Mouse (Mus musculus) lung, postnatal 10 days (tissue): ENCODE measurements at regions not wholly inside any gene's neighbourhood (a gene's known extent, or its start where the extent isn't known, plus 50 kb on each side); places are given as distances from the start of the nearest gene placed in this dataset.
"Not testable (repeated sequence)": the region's sequence is repeated elsewhere in the genome, so short reads cannot be mapped to it uniquely, and the experiment has no call there.

Experiments used
- DNase-seq: peaks from one replicate; pipeline ENCODE4 v3.0.0; 2021

DNA sequence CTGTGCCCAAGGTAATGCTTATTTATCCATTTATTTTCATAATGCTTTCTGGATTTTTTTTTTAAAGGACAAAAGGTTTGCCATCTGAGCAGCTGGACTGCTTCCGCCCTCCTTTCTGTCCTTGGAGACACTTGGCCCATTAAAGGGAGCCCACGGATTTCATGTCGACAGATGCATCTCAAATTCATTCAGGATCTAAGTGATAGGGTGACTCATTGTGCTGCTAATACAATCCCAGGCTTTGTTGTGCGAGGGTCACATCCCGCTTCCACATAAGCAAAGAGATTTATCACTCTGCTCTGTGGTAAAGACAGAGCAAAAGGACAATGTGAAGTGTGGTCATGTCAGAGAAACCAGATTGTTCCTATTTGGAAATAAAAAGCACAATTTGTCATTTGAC lies 220.8 kb downstream of the Csl start:
- no peak for DNase-seq

DNA sequence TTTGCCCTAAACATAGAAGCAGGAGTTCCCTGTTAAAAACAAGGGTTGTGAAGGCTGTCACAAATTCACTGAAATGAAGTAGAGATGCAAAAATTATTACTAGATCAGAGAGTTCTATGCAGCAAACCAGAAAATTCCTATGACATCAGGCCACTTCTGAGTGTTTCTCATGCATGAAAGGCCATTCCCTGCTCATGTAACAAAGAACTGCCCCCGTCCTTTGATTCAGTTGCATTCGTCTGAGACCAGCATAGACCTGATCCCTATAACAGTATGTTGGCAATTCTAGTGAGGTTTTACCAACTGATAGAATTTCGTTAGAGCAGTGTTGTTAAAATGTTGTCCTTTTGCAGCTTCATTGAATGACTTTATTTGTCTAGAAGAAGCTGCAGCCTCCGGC lies 207.1 kb downstream of the Csl start:
- no peak for DNase-seq

DNA sequence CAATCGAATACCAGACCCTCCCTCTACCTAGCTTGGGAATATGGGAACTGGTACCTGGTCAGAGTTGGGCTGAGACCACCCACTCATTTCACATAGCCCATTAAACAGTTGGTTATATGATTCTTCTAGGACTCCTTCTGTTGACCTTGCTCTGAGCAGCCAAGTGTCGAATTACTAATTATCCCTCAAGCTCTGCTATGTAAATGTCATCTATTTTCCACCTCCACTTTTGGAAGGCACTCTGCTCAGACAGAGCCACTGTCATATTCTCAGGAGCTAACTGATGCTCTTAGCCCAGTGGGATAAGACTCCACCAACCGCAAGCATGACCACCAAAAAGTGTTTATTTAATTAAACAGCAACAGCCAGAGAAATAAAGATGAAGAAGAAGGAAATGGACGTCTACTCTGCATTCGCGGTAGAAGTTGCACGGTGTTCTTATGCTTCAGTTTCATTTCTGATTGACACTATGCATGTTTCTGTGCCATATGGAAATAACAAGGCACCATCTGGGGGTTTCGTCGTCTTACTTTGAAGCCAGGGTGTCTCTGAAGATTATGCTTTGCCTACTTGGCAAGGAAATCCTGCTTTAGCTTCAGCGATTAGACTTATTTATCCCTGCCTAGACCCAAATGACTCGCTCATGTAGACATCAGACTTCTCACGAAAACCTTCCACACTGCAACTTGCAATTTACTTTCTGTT lies 206.5 kb downstream of the Csl start:
- DNase-seq = no peak

DNA sequence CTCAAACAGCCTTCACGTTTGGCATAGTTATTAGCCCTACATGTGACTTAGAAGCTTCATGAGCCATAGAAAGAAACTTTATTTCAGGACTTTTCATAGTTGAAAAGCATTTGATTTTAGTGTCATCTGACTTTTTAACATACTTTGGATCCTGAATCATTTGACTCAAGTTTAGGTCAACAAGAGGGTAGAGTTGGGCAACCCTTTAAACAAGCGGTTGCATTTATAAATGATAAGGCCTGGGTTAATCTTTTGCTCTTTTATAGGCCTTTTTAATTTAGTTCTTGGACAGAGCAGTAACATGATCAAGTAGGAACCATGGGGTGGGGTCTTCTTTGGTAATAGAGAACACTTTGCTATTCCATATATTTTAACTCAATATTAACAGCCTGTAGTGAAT lies 204.4 kb downstream of the Csl start:
- DNase-seq = no peak

DNA sequence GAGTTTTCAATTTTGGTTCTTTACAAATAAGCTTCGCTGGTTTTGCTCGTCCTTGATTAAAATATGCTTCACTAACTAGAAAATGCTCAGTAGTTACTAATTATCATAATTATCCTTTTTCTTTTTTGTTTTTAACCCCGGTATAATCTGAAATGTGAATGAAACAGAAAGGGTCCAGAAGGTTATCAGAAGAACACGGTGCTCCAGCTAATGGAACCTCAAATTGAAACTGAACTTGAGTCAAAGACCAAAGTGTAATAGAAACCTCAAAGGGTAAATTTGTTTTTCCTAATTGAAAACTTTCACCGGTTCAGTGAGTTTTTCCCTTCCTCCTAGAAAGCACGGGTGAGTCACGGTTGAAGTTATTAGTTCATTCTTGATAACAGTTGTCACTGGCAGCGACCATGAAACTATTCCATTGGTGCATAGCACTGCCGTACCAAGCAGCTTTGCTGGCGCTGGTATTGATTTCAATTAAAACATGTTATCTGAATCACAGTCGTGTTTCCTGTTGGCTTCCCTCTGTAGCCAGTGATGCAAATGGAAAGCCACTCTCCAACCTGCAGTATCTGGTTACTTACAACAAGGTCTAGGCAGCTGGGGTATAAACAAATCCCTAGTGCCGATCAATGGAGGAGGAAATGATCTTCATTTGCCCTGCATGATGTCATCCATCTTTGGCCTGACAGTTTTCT lies 203.7 kb downstream of the Csl start:
- DNase-seq = no peak

DNA sequence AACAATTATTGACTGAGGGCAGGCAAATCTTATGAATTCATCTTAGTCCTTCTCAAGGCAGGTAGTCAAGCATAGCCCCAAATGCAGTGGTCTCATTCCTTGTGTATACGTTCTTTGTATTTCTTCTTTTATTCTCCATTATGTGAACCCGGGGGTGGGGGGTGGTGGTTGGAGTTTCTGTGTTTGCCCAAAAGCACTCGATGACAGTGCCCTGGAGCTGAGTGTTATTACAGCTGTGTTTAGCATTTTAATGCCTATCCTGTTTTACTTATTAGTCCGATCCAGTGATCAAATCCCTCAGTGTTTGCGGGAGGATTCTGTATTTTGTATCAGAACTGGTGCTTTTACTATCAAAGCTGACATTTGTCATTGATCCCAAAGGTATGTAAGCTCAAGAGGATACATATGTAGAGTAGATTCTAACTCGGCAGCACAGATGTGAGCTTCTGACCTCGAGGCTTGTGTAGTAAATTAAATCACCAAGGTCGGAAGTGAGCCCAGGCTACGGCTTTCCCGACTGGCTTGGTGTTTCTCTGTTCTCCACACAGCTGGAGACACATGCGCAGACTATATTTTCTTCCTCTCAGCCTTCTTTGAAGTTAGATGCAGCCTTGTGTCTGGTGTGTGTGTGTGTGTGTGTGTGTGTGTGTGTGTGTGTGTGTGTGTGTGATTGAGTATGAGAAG lies 203.0 kb downstream of the Csl start:
- DNase-seq = no peak

DNA sequence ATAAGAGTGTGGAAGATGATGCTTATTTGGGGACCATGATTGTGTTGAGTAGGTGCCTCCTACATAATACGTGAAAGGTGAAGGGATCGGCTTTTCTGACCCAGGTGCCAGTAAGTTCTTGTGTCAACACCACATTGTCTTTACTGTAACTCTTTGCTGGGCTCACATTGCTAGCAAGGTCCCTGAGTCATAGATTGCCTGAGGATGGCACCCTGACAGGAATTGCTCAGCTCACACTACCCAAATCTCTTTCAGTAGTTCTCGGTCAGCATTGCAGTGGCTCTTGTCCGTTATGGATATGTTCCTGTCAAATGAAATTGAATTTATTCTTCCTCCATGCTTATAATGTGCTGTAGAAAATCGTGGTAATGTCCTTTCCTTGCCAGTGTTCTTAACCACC lies 200.8 kb downstream of the Csl start:
- DNase-seq = no peak

DNA sequence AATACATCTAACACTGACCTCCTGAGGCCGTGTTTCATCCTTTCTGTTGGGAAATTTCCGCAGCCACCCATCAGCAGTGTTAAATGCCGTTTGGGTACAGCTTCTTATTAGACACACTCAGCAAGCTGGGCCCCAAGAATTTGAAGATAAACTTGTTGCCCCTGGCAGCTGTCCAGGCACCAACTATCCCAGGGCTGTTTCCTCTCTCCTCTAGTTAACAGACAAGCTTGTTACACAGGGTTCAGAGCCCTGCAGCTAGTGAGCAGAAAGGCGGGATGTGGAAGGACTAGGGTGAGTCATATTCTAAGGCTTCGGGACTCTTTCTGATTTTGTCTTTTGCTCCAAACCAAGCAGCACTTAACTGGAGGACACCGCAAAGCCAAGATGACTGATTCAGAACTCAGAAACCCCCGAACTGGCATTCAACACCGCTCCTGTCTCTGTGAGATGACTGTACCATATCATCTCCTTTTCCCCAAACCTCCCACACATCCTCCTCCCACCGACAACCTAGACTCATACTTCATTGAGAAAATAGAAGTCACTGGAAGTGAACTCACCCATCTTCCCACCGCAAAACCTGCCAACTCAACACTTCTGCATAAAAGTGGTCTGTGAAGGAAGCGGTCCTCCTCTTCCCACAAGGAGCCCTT lies 198.2 kb downstream of the Csl start:
- DNase-seq = no peak

DNA sequence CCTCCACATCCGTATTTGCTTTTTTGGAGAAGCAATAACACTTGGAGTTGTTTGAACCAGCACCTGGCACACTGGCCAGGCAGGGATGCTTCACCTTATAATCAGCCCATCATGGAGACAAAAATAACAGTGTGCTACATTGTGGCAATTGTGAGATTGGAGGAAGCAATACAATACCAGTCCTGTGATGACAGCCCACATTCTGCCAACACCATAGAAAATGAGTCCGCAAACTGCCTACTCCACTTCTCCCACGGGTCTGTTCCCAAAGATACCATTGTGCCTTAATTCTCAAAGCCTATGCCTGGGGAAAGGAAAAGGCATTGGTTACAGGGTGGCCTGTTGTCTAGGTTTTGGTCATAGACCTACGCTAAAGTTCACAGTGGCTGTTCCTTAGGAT lies 194.9 kb downstream of the Csl start:
- no peak for DNase-seq

DNA sequence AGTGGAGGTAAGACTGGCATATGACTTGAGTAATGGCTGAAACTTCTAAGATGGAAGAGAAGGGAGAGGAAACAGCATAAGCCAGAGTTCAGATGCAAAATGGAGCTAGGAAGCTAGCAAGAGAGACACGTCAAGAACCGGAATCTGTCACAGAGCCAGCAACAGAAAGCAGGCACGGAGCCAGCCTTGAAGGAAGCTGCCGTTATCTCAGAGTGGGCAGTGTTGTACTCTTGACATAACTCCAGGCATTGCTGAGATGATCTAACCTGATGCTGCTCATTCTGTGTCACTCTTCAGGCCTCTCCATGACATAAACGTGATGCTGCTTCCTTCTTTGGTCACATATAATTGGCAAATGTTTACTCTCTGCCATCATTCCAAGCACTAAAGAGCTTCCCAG lies 191.0 kb downstream of the Csl start:
- DNase-seq = peak; percentile 79

DNA sequence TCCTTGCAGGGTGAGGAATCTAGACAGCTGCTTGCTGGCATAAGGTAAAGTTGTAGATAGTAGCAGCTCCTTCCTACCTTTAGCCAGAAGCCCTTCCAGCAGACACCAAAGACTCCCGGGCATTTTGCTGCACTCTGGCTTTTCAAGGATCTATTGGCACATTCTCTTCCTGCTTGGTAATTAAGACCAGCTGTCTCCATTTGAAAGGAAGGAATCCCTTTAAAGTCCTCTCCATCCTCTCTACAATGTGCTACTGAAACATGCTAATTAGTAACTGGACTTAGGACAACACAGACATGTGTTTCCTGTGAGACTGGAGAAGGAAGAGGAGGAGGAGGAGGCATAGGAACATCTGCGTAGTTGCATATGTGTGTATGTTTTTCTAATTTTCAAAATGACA lies 189.3 kb downstream of the Csl start:
- peak; percentile 8 for DNase-seq

DNA sequence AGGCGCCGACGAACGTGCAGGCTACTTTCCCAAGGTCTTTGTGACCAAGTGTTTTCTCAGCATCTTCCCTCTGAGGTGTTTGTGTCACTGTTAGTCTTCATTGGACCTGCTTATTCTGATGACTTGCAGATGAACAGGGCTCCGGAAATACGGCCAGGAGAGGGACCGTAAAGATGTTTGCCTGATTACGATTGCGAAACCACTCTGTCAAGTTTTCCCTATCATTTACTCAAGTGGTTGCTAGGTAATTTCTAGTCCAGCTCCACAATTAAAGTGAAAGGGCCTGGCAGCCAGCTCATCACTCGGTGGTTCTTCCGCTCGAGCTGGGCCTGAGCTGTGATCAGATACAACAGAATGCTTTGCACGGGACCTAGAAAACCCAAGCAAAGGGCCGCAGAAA lies 185.5 kb downstream of the Csl start:
- DNase-seq = no peak

DNA sequence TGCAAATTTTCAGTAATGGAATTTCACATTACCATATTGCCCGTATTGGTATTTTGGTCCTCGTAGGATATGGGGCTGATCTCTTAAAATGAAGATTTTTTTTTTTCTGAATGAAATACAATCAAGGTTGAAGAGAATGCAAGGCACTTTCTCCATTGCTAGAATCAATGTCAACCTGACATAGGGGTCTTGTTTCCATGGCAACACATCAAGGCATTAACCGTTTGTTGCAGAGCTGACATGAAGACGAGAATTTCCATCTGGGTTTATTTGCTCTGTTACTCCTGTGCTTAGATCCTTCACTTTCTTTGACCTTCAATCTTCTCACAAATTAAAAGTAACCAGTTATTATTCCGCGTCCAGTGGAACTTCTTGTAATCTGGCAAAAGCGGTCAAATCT lies 184.2 kb downstream of the Csl start:
- no peak for DNase-seq

DNA sequence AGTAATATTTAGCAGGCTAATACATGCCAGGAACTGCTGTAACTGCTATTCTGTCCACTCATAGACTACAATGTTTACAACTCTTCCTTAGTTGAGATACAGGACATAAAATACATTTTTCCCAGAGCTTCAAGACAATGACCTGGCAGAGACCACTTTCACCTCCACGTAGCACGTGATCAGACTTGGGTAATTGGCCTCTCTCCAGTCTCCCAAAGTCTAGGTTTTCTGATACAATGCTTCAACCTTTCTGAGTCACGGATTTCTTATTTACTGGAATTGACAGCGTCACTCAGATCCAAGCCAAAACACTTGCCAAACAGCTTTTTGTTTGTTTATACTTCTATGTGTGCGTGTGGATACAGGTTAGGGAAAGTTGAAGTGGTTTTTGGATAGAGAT lies 183.2 kb downstream of the Csl start:
- no peak for DNase-seq

DNA sequence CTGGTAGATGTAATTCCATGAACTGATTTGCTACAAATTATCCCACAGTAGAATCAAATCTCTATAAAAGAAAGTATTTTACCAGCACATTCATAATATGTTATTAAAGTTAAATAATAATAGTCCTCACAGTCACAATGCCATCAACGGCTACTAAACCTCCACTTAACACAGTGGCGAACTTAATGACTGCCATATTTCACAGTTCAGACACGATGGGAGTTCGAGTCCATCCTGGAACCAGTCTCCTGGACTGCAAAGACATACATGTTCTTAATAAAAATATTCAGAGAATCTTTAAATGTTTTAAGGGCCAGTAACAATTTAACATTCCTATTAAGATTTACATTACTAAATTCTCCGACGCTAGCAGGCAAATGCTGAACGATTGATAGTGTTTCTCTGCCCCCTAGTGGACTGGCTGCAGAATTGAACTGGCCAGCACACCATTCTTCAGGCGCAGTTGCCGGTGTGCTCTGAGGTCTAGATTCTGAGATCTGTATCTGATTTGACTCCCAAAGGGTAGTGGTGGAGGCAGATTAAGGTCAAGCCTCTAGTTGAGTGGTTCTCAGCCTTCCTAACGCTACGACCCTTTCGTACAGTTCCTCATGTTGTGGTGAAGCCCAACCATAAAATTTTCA lies 182.3 kb downstream of the Csl start:
- DNase-seq = peak; percentile 76

DNA sequence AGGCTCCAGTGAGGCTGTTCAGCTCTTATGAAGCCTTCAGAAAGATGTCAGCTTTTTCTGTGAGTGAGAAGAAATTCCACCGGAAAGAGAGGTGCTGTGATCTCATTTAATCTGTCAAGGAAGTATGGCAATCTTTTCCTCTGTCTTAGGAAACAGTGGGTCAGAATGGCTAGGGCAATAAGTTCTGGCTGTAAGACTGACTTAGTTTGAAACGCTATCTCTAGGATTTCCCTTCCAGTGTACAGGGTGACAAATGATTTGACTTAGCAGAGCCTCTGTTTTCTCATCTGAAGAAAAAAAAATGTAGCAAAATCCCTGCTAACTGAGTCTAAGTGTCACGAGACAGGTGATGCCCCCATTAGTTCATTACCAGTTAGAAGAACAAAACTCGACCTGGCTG lies 181.1 kb downstream of the Csl start:
- DNase-seq = no peak

DNA sequence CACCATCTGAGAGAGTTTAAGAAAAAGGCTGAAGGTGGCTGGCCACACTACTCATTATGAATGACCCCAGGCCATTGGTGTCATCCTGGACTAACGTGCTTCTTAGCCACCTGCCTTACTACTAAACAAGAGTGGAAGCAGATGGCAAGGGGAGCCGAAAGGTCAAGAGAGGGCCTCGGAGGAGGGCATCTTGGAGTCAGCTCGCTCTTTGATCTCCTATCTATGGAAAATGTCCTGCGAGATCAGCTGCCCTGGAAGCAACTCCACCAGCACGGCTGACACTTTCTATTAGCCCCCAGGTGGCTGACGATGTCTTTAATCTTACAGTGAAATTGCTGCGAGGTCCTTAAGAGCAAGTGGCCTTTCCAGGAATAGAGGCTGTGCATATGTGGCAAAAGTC lies 179.3 kb downstream of the Csl start:
- DNase-seq = no peak

DNA sequence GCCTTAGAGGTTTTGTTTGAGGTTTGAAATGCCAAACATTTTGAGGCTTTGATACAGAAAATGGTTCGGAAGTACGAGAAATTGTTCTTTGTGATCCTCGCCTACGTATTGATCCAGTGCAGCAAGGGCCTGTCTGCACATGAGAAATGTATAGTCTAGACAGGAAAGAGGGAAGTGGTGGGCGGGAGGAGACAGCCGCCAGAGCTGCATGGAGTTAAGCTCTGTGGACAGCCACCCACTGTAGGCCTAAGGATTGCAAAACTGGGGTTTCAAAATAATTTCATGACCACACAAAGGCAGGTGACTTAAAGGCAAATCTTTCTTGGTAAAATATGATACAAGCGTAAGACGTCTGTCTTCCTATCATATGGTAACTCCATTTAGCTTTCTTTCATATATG lies 178.4 kb downstream of the Csl start:
- DNase-seq = no peak

DNA sequence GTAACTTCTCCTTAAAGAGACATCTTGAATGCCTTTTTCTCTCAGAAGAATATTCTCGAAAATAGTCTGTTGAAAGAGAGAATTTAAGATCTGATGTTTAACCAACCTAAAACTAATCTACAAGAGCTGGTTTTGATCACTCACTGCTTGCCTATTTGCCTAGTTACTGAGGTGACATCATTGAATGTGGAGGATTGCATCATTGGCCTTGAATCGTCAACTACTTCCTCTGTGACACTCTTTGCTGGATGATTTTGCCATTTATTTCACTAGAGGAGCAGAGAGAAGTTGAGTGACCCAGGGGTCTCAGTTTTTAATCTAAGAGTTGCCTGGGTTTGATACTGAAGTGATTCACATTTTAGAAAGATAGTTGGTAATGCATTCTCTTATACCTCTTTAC lies 174.6 kb downstream of the Csl start:
- no peak for DNase-seq

DNA sequence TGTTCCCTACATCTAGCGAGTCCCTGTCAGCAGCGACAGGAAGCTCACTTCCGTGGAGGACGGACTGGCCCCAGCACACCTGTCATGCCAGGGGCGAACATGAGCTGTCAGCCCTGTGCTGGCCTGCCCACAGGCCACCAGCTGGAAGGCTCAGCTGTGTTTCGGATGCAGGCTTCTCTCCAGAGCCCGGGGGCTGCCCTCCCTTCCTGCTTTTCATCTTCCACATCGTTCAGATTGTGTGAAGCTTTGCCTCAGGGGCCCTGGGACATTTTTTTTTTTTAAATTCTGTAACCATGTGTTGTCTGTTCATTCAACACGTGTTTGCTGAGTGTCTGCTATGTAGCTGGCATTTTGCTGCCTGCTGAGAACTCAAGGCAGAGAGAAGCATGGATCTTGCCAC lies 167.2 kb downstream of the Csl start:
- peak; percentile 34 for DNase-seq

DNA sequence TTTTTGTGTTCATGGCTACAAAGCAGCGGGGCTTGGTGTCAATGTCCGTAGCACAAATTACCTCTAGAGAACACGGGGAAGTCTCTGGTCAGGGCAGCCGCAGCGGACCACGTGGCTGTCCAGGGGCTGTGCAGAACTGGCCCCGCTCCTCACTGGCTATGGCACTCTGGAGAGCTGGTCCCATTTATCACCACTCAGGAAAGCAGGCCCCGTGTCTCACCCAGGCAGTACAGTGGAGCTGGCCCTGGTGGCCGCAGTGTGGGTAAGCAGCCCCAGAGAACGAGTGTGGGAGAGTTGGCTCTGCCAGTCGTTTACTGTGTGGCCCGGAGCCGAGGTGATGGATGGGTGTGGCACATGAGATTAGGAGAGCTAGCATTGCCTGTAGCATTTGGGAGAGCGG lies 163.8 kb downstream of the Csl start:
- no peak for DNase-seq

DNA sequence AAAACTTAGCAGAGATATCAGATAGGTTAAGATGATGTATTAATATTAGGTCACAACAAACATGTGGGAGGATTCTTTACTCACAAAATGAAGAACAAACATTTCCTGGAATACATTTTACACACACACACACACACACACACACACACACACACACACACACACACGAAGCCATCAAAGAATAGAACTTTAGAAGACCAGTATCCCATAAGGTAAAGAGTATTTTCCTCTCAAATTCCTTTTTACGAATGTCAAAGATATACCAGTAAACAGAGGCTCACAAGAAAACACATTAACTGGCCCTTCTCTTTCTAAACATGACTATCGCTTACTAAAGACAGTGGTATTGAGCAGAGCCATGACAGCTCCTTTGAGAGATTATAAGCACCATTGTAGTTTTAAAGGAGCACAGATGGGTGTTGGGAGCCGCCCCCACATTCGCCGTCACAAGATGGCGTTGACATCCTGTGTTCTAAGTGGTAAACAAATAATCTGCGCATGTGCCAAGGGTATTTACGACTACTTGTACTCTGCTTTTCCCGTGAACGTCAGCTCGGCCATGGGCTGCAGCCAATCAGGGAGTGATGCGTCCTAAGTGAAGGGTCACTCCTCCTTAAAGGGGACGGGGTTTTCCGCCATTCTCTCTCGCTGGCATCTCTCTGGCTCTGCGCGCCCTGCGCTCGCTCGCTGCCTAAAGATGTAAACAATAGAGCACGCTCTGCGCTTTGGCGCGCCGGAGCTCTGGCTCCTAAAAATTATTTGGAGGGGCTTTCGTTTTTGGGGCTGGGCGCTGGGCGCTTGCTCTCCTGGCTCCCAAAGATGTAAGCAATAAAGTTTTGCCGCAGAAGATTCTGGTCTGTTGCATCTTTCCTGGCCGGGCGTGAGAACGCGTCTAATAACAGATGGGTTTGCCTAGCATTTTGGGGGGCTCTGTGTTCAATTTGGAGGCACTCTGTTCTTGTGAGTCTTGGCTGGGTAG lies 160.0 kb downstream of the Csl start:
- not testable (repeated sequence) for DNase-seq
